Mouse (Mus musculus) heart, adult 18-20 months (tissue): ENCODE measurements at regions not wholly inside any gene's neighbourhood (a gene's known extent, or its start where the extent isn't known, plus 50 kb on each side); places are given as distances from the start of the nearest gene placed in this dataset.

ENCODE experiments used
- DNase-seq, 2 experiments: peaks; one replicate each; pipeline ENCODE4 v3.0.0; 2021 to 2022; ENCODE audit warnings: mixed read lengths in 1 of 2

DNA sequence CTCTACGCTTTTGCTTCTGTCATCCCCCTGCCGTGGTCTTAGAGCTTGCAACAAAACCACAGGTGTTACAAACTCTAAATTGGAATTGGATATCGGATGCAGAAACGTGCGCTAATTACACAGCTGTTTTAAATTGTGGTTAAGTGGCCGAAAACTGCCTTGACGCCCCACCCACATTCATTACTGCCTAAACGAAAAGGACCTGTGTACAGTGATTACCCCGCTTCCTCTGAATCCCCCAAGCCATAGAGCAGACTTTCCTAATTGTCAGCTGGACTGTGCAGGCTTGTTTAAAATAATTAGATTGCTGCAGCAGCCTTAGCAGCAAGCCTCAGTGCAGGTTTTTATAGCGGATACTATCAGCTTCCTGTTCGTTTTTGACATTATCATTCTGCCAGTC, 94.7 kb downstream of the Cxxc4 start:
- peak in 1 of 2 experiments; percentile 8 for DNase-seq

DNA sequence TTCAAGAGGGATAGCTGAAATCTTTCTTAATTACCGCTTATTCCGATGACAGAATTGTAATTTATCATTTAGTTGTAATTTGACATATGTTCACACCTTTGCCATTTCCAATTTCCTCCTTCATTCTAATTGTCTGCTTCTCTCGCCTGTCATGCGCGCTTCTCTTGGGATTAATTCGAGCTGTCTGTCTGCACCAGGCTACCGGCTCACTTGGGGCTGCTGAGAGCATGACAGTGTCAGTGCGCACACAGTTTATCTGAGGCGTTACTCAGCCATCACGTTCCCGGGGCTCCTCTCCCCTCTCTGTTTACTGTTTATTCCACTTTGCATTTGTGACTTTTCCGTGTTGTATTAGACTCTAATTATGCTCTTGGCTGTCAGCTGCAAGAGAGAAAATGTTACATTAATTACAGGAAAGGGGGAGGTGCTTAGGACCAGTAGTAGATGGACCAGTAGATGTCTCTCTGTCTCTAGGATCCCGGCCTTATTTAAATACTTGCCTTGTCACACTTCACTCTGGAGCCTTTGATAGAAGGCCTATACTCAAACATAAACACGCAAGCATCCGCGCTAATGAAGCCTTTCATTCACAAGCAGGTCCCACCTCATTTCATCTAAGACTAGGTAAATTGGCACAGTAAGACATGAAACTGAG, 95.3 kb downstream of the Cxxc4 start:
- peak in 1 of 2 experiments; percentile 8 for DNase-seq

DNA sequence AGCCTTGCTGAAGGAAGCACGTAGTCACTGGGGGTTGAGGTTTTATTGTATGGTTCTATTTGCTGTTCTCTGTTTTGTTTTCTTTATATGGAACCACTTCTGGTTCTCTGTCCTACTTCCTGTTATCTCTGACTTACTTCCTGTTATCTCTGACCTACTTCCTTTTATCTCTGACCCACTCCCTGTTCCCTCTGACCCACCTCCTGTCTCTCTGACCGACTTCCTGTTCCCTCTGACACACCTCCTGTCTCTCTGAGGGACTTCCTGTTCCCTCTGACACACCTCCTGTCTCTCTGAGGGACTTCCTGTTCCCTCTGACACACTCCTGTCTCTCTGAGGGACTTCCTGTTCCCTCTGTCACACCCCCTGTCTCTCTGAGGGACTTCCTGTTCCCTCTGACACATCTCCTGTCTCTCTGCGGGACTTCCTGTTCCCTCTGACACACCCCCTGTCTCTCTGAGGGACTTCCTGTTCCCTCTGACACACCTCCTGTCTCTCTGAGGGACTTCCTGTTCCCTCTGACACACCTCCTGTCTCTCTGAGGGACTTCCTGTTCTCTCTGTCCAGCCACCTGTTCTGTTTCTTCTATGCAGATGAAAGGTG, 102.9 kb downstream of the Cxxc4 start:
- DNase-seq = peak in 1 of 2 experiments; percentile 14

GRCm38 (mm10) chr3:134365948-134366347, 129.7 kb downstream of the Cxxc4 start:
- DNase-seq = peak in 1 of 2 experiments; percentile 19

DNA sequence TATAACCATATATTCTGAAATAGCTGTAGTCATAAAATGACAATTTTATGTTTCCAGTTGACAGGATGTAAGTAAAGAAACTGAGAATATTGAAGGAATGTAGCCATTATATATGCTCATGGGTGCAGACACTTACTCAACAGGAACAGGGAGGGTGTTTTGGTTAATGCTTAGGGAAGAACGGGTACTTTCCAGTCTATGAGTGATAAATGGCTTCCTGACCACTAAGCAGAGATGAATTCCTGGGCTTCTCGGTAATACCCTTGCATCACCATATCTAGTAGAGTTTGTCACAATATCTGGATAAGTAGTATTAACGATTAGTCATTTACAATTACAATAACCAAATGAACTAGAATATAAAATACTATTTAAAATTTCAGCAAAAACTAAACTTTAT, 130.5 kb downstream of the Cxxc4 start:
- no peak for DNase-seq

GRCm38 (mm10) chr3:134368591-134368990, 132.3 kb downstream of the Cxxc4 start:
- no peak for DNase-seq

GRCm38 (mm10) chr3:134369126-134369525, 132.8 kb downstream of the Cxxc4 start:
- DNase-seq = peak; percentile 21 to 63

DNA sequence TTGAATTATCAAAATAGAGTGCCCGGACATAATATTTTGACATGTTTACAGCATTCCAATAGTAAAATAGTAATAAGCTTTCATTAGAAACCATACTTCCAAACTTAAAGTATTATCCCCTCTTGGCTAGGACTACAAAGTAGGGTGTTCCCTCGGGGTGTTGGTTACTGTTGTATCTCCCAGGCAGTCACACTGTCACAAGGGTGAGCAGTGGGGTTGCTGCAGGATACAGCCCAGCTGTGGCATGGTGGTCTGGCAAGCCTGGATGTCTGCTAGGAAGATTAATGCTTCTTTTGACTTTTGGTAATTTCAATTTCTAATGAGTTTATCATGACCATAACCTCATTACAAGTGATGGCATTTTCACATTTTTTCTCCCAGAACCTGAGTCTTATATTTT, 143.3 kb downstream of the Cxxc4 start:
- DNase-seq = no peak

DNA sequence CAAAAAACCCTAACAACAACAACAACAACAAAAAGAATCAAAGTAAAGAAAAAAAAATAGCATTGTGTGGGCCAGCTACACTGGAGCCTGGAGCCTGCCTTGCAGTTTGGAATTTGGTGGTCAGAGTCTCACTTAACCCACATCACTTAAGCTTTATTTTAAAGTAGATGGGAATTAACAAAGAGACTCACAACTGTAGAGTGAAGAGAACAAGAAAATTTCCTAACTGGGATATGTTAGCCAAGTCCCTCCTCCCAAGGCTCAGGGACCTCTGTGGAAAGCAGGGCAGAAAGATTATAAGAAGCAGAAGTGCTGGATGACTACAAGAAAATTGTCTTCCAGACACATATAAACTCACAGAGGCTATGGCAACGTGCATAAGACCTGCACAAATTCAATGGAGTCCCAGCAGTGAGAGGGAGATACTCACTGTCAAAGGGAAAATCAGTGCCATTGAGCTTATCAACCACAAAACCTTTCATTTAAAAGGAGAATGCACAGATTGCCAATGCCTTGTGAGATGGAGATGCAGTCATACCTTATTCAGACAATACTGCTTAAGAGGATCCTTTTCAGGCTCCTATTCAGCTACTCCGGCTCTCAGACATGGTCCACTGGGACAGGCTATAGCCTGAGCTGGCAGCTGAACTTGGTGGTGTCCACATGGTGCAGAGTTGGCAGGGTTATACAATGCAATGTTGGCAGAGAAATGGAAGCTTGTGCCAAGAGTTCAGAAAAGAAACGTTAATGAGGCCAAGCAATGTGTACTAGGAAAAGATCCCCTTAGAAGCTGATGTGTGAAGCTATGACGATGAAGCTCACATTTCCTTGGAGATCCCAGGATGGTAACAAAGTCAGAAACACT, 154.4 kb downstream of the Cxxc4 start:
- peak; percentile 36 to 62 for DNase-seq

- no peak for DNase-seq
Measured at GRCm38 (mm10) chr3:134400395-134401090, 164.3 kb downstream of the Cxxc4 start.

- no peak for DNase-seq
Measured at GRCm38 (mm10) chr3:134415606-134416328, 179.5 kb downstream of the Cxxc4 start.

- peak; percentile 8 to 65 for DNase-seq
Measured at GRCm38 (mm10) chr3:134427633-134428032, 191.3 kb downstream of the Cxxc4 start.

- DNase-seq = no peak
Measured at GRCm38 (mm10) chr3:134466611-134467010, 230.3 kb downstream of the Cxxc4 start.

GRCm38 (mm10) chr3:134487280-134487679, 251.0 kb downstream of the Cxxc4 start:
- no peak for DNase-seq

GRCm38 (mm10) chr3:134489966-134490543, 253.8 kb downstream of the Cxxc4 start:
- no peak for DNase-seq

DNA sequence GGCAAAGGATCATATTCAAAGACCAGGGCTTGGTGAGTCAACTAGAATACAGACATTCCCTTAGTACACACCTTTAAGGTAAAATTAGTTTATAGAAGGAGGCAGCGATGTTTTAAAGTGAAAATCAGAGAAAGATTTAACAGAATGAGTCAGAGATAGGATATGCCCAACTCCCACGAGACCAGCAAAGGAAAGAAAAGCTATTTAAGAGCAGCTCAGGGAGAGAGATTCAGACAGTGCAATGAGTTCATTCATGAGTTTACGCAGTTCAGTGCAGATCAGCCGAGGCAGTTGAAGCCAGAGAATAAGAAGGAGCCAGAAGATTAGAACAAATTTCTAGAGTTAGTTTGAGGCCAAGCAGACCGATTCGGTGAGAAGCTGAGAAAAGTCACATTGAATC, 273.4 kb downstream of the Cxxc4 start:
- DNase-seq = no peak

DNA sequence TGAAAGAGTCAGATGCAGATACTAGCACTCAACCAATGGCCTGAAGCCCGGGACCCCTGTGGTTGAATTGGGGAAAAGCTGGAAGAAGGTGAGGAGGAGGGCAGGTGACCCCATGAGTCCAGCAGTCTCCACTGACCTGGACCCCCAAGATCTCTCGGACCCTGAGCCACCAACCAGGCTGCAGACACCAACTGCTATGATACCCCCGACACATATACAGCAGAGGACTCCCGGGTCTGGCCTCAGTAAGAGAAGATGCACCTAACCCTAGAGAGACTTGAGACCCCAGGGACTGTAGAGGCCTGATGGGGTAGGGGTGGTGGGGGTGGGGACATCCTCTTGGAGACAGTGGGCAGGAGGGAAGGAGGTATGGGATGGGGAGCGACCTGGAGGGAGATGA, 289.5 kb downstream of the Cxxc4 start:
- no peak for DNase-seq

DNA sequence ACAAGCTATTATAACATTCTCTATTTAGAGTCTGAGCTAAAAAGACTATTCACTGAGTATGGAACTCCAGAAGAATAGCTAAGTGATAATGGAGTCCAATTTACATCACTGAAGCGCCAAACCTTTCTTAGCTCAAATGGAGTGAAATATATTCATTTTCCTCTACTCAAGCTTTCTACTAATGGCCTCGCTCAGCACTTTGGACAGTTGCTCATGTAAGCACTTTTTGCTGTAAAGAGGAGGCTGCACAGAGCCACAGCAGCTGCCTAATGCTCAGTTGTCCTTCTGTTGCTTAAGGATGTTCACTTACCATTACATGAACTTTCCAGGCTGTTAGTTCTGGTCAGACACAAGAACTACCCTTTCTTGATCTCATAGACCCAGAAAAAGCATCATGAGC, 268.7 kb upstream of the Tacr3 start:
- no peak for DNase-seq

DNA sequence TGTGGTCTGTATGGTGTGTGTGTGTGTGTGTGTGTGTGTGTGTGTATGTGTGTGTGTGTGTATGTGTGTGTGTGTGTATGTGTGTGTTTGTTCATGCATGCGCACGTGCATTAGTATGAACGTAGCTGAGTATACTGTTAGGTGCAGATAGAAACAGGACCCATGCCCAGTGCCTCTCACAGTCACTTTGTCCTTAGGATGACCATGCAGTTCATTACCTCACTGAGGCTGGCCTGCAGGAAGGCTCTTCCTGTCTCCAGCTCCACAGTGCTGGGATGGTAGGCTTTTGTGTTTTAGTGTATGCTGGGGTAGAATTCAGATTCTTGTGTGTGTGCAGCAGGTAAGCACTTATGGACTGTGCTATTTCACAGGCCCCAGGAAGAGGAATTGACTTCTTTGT, 250.0 kb upstream of the Tacr3 start:
- DNase-seq = no peak

DNA sequence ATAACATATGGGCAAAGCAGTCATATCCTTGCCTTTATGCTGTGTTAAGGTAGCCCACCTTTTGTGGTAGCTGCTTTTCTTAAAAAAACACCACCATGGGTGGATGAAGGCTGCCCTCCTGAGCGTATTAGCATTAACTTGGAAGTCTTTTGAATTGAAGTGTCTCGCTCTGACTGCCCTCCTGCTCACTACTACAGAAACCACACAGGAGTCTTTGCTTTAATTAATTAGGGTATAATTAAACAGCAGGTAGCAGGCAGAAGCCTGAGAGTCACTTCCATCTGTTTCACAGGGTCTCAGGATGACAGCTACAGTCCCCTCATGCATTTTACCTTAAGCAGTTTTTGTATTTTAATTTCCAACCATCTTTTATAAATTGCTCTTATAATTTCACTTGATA, 240.2 kb upstream of the Tacr3 start:
- no peak for DNase-seq

GRCm38 (mm10) chr3:134602919-134603318, 225.9 kb upstream of the Tacr3 start:
- DNase-seq = no peak

DNA sequence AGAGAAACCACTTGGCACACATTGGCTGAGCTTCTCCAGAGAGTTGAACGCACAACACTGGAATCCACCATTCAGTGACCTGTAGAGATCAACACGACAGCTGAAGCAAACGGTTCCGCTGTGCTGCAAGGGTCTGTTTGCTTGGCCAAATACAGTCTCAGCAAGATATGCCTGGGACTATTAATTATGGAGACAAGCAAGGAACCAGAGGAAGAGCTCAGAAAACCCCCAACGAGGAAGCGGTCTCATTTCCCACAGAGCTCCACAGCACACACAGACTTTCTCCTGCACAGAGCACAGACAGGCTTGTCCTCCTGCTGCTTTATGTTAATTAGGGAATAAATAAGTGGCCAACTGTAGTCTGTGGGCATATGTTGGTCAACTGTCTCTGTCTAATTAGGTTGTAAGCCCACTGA, 223.4 kb upstream of the Tacr3 start:
- DNase-seq = no peak
